Mouse (Mus musculus) ES-Bruce4 (cell line): ENCODE results near the gene Ercc6.

Source experiments
- CTCF ChIP-seq: IDR thresholded peaks from one replicate; pipeline ENCODE4 v1.8.1; 2011; ENCODE audit warnings: low read depth, low read length
- EP300 ChIP-seq: IDR thresholded peaks from 2 replicates; pipeline ENCODE4 v1.6.1; 2011; ENCODE audit warnings: low read depth, low read length; ENCODE audit not compliant: insufficient read depth
- POLR2A ChIP-seq: IDR thresholded peaks from one replicate; pipeline ENCODE4 v1.8.1; 2011; ENCODE audit warnings: low read length; ENCODE audit not compliant: insufficient read depth

DNA sequence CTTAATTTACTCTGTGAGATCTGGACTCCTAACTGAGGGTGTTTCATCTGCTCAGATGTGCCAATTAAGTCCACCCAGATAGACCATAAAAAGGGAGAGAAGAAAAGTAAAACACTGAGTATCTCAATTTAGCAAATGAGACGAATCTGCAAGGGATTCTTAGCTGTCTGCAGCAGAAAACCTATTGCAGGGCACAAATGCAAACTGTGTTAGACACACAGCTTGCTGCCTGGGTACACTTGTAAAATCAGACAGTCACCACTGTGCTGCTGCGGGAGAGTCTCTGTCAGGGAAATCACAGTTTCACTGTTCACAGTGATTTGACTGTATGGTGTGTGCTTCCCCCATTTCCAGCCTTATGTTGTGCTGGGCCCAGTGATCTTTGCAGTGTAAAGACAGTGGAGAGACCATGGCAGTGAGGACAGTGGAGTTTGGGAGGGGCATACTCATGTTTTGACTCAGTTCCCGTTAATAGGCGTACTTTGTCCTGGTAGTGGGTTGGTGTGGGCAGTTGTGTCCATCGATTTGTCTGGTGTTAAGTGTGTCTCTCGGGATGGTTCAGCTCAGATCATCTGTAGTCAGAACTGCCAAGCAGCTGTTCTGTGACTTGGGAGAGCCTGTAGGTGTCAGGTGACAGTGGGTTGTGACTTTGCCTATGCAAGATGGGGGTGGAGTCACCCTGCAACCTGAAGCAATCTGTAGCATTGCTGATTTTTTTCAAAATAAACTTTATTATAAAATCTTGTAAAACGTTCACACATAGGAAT lies 19.2 kb downstream of the Ercc6 start:
- no peak for TF ChIP-seq POLR2A
- TF ChIP-seq CTCF, result no peak
- no peak for TF ChIP-seq EP300
